Mouse (Mus musculus) bone marrow macrophage, adult 2 months (primary cell): Measurements from ENCODE around the gene Adcy5.

Experiments used
- CTCF ChIP-seq: IDR thresholded peaks from 2 replicates; pipeline ENCODE4 v1.5.1; 2012; ENCODE audit warnings: low read depth, mild to moderate bottlenecking, low read length, moderate library complexity
- POLR2A ChIP-seq: IDR thresholded peaks from 2 replicates; pipeline ENCODE4 v1.6.1; 2012; ENCODE audit warnings: mild to moderate bottlenecking, low read depth, low read length, borderline replicate concordance

DNA sequence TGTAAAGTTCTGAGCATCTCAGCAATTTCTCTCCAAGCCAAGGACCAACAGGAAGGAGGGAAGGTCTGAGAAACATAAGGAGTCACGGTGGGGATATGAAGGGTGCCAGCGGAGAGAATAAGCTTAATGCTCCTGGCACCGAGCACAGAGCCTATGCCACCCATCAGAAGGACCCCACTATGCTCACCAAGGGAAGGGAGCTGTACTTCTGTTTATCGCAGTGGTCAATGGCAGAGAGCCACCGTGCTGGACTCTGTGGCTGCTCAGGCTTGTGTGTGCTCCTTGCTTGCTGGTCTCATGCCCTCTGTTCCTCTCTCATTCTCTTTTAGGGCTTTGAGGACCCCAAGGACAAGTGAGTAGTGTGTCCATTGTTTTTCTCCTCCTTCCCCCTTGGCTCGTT, 123.5 kb downstream of the Adcy5 start:
- TF ChIP-seq POLR2A (no peak), CTCF (no peak)
